Mouse (Mus musculus): ENCODE data around the gene Tctn1. TPM values are rescaled to one million over a fixed set of nuclear protein-coding genes. Genes with fewer than 3 reads are reported as not detected.

The Tctn1 gene
- total and polyA plus RNA-seq, 2 experiments from 2014 or later, result 5.8 to 30.0 TPM

GRCm38 (mm10) chr5:122233695-122234094, 30.6 kb downstream of the Tctn1 start:
- H3K27me3 ChIP-seq (ENCODE audit: insufficient read depth, low read length), result no peaks in the 10 kb centered on the region
- ATAC-seq (ENCODE audit: low FRiP score) (no peak), DNase-seq (ENCODE audit: low spot score) (no peak)
- TF ChIP-seq CTCF (IDR thresholded peaks at IDR 0.05), result no peak
- H3K36me3 ChIP-seq (ENCODE audit: insufficient read depth, low read length), result no peaks in the 10 kb centered on the region
- no peaks in the 10 kb centered on the region for H3K9me3 ChIP-seq (ENCODE audit: low read length)
- 0 out of 2 replicates have a peak, but pooled peaks cover 3% of the 10 kb centered on the region for H3K4me1 ChIP-seq (ENCODE audit: insufficient read depth, low read length)
- 88% methylated on average over 12 of the region's 12 CpGs for WGBS
- no peak overlapping the region for H3K4me3 ChIP-seq (ENCODE audit: low read depth, low read length)
- no peak overlapping the region for H3K4me2 ChIP-seq (ENCODE audit: low read depth, low read length, poor library complexity, severe bottlenecking)
- no peak overlapping the region for H3K9ac ChIP-seq (replicated peaks; ENCODE audit: low read length, poor library complexity, severe bottlenecking)
- no peak overlapping the region for H3K27ac ChIP-seq (ENCODE audit: low read depth, low read length)

- no peak for ATAC-seq (ENCODE audit: low FRiP score)
- no peak for TF ChIP-seq CTCF (IDR thresholded peaks at IDR 0.05)
- Histone ChIP-seq H3K4me2 (ENCODE audit: low read depth, low read length, poor library complexity, severe bottlenecking) (no peak overlapping the region), H3K9ac (replicated peaks; ENCODE audit: low read length, poor library complexity, severe bottlenecking) (no peak overlapping the region), H3K4me1 (ENCODE audit: insufficient read depth, low read length) (0 out of 2 replicates have a peak, but pooled peaks cover 3% of the 10 kb centered on the region), H3K9me3 (ENCODE audit: low read length) (no peaks in the 10 kb centered on the region), H3K36me3 (ENCODE audit: insufficient read depth, low read length) (no peaks in the 10 kb centered on the region), H3K27me3 (ENCODE audit: insufficient read depth, low read length) (no peaks in the 10 kb centered on the region), H3K27ac (ENCODE audit: low read depth, low read length) (no peak overlapping the region), H3K4me3 (ENCODE audit: low read depth, low read length) (no peak overlapping the region)
- WGBS, result 93% methylated on average over 14 of the region's 14 CpGs
- no peak for DNase-seq (ENCODE audit: low spot score)
These were observed 31.1 kb downstream of the Tctn1 start for GRCm38 (mm10) chr5:122233077-122233581.

- 84% methylated on average over 5 of the region's 5 CpGs for WGBS
- no peak overlapping the region for H3K27ac ChIP-seq (ENCODE audit: low read depth, low read length)
- no peak for TF ChIP-seq CTCF (IDR thresholded peaks at IDR 0.05)
These were observed 32.3 kb downstream of the Tctn1 start for GRCm38 (mm10) chr5:122232004-122232403.

GRCm38 (mm10) chr5:122231431-122231830, 32.8 kb downstream of the Tctn1 start:
- no peak for TF ChIP-seq CTCF (IDR thresholded peaks at IDR 0.05)
- no peaks in the 10 kb centered on the region for H3K27me3 ChIP-seq (ENCODE audit: insufficient read depth, low read length)
- H3K4me2 ChIP-seq (ENCODE audit: low read depth, low read length, poor library complexity, severe bottlenecking), result no peak overlapping the region
- no peak overlapping the region for H3K4me3 ChIP-seq (ENCODE audit: low read depth, low read length)
- H3K36me3 ChIP-seq (ENCODE audit: insufficient read depth, low read length), result no peaks in the 10 kb centered on the region
- H3K9me3 ChIP-seq (ENCODE audit: low read length), result no peaks in the 10 kb centered on the region
- 82% methylated on average over 6 of the region's 6 CpGs for WGBS
- no peak overlapping the region for H3K9ac ChIP-seq (replicated peaks; ENCODE audit: low read length, poor library complexity, severe bottlenecking)
- H3K4me1 ChIP-seq (ENCODE audit: insufficient read depth, low read length), result 0 out of 2 replicates have a peak, but pooled peaks cover 3% of the 10 kb centered on the region
- no peak for DNase-seq (ENCODE audit: low spot score)
- ATAC-seq (ENCODE audit: low FRiP score), result no peak
- H3K27ac ChIP-seq (ENCODE audit: low read depth, low read length), result no peak overlapping the region

More at GRCm38 (mm10) chr5:122232004-122232403, 32.3 kb downstream of the Tctn1 start:
- no peak overlapping the region for H3K9ac ChIP-seq (replicated peaks; ENCODE audit: low read length, poor library complexity, severe bottlenecking)
- no peaks in the 10 kb centered on the region for H3K27me3 ChIP-seq (ENCODE audit: insufficient read depth, low read length)
- H3K4me2 ChIP-seq (ENCODE audit: low read depth, low read length, poor library complexity, severe bottlenecking), result no peak overlapping the region
- no peaks in the 10 kb centered on the region for H3K36me3 ChIP-seq (ENCODE audit: insufficient read depth, low read length)
- H3K4me3 ChIP-seq (ENCODE audit: low read depth, low read length), result no peak overlapping the region
- 0 out of 2 replicates have a peak, but pooled peaks cover 3% of the 10 kb centered on the region for H3K4me1 ChIP-seq (ENCODE audit: insufficient read depth, low read length)
- no peak for ATAC-seq (ENCODE audit: low FRiP score)
- no peaks in the 10 kb centered on the region for H3K9me3 ChIP-seq (ENCODE audit: low read length)
- no peak for DNase-seq (ENCODE audit: low spot score)

GRCm38 (mm10) chr5:122230816-122231215, 33.4 kb downstream of the Tctn1 start:
- H3K4me2 ChIP-seq (ENCODE audit: low read depth, low read length, poor library complexity, severe bottlenecking), result no peak overlapping the region
- H3K9me3 ChIP-seq (ENCODE audit: low read length), result no peaks in the 10 kb centered on the region
- H3K27me3 ChIP-seq (ENCODE audit: insufficient read depth, low read length), result no peaks in the 10 kb centered on the region
- ATAC-seq (ENCODE audit: low FRiP score), result no peak
- no peak for DNase-seq (ENCODE audit: low spot score)
- no peak overlapping the region for H3K27ac ChIP-seq (ENCODE audit: low read depth, low read length)
- no peak overlapping the region for H3K9ac ChIP-seq (replicated peaks; ENCODE audit: low read length, poor library complexity, severe bottlenecking)
- no peak overlapping the region for H3K4me3 ChIP-seq (ENCODE audit: low read depth, low read length)
- WGBS, result 92% methylated on average over 4 of the region's 4 CpGs
- H3K36me3 ChIP-seq (ENCODE audit: insufficient read depth, low read length), result no peaks in the 10 kb centered on the region
- 0 out of 2 replicates have a peak, but pooled peaks cover 3% of the 10 kb centered on the region for H3K4me1 ChIP-seq (ENCODE audit: insufficient read depth, low read length)
- no peak for TF ChIP-seq CTCF (IDR thresholded peaks at IDR 0.05)

GRCm38 (mm10) chr5:122228772-122229171, 35.5 kb downstream of the Tctn1 start:
- Histone ChIP-seq H3K9me3 (ENCODE audit: low read length) (no peaks in the 10 kb centered on the region), H3K4me3 (ENCODE audit: low read depth, low read length) (no peak overlapping the region), H3K27me3 (ENCODE audit: insufficient read depth, low read length) (no peaks in the 10 kb centered on the region), H3K9ac (replicated peaks; ENCODE audit: low read length, poor library complexity, severe bottlenecking) (no peak overlapping the region), H3K36me3 (ENCODE audit: insufficient read depth, low read length) (no peaks in the 10 kb centered on the region), H3K27ac (ENCODE audit: low read depth, low read length) (no peak overlapping the region), H3K4me2 (ENCODE audit: low read depth, low read length, poor library complexity, severe bottlenecking) (no peak overlapping the region), H3K4me1 (ENCODE audit: insufficient read depth, low read length) (no peaks in the 10 kb centered on the region)
- DNase-seq (ENCODE audit: low spot score) (no peak), ATAC-seq (ENCODE audit: low FRiP score) (no peak)
- WGBS, result 62% methylated on average over 3 of the region's 4 CpGs
- no peak for TF ChIP-seq CTCF (IDR thresholded peaks at IDR 0.05)

Measured in midbrain, postnatal 0 days (tissue).